Mouse (Mus musculus) intestine, postnatal 0 days (tissue): ENCODE data around the gene Paf1. TPM values are rescaled to one million over a fixed set of nuclear protein-coding genes. Genes with fewer than 3 reads are reported as not detected.

Source experiments
- ATAC-seq: fragments of 200-750 bp; cut with Nextera tagmentation; 2 replicates; pipeline ENCODE4 v1.8.0; 2017; ENCODE audit warnings: mild to moderate bottlenecking, moderate TSS enrichment, moderate library complexity
- H3K27ac ChIP-seq: fragments of 300-500 bp; sonication (generic); 2 replicates; pipeline ENCODE4 v1.5.1; 2014; ENCODE audit warnings: mild to moderate bottlenecking, low read depth, low read length, moderate library complexity
- H3K27me3 ChIP-seq: fragments of 300-500 bp; sonication (generic); replicated peaks from 2 replicates; pipeline ENCODE4 v1.6.1; 2014; ENCODE audit warnings: low read length, mixed read lengths; ENCODE audit not compliant: control insufficient read depth, insufficient read depth
- H3K36me3 ChIP-seq: fragments of 300-500 bp; sonication (generic); 2 replicates; pipeline ENCODE4 v1.6.1; 2014; ENCODE audit warnings: mild to moderate bottlenecking, moderate library complexity; ENCODE audit not compliant: control insufficient read depth, insufficient read depth
- H3K4me1 ChIP-seq: fragments of 300-500 bp; sonication (generic); replicated peaks from 2 replicates; pipeline ENCODE4 v1.6.1; 2014; ENCODE audit warnings: antibody characterized with exemption, low read length, mixed read lengths; ENCODE audit not compliant: control insufficient read depth, insufficient read depth
- H3K4me2 ChIP-seq: fragments of 300-500 bp; sonication (generic); replicated peaks from 2 replicates; pipeline ENCODE4 v1.6.1; 2014; ENCODE audit warnings: low read depth, mild to moderate bottlenecking, moderate library complexity
- H3K4me3 ChIP-seq: fragments of 300-500 bp; sonication (generic); 2 replicates; pipeline ENCODE4 v1.5.1; 2014; ENCODE audit warnings: low read depth, low read length
- H3K9ac ChIP-seq: fragments of 300-500 bp; sonication (generic); 2 replicates; pipeline ENCODE4 v1.6.1; 2014; ENCODE audit warnings: mild to moderate bottlenecking, low read depth, low read length
- H3K9me3 ChIP-seq: fragments of 300-500 bp; sonication (generic); 2 replicates; pipeline ENCODE4 v1.6.1; 2016; ENCODE audit warnings: mixed run types; ENCODE audit not compliant: control insufficient read depth
- CTCF ChIP-seq: sonication (generic); IDR thresholded peaks from 2 replicates; pipeline ENCODE4 v1.5.1; 2016; ENCODE audit warnings: low read depth, mild to moderate bottlenecking, control low read depth, antibody characterized with exemption, moderate library complexity
- WGBS: fragments of 180-500 bp; shearing (Covaris S2); extraction: QIAGEN DNeasy Blood & Tissue Kit; methylation state at CpG from one replicate; pipeline ENCODE4 v1.1.7; 2014; 5-methylcytosine and 5-hydroxymethylcytosine counted together
- polyA plus RNA-seq: library from polyadenylated mRNA; unstranded; fragments of >200 nt; fragmentation: Nextera tagmentation; extraction: Ambion mirVana; gene quantifications from 2 replicates; pipeline ENCODE4 v1.2.1, GENCODE M21; 2015

Paf1 gene
- polyA plus RNA-seq, 1 experiment from 2014 or later, result 54.6 TPM

GRCm38 (mm10) chr7:28440739-28441138 lies 48.0 kb downstream of the Paf1 start:
- Histone ChIP-seq H3K36me3 (no peaks in the 10 kb centered on the region), H3K4me2 (no peak overlapping the region), H3K4me3 (no peak overlapping the region), H3K9me3 (no peaks in the 10 kb centered on the region), H3K4me1 (no peaks in the 10 kb centered on the region), H3K27me3 (no peaks in the 10 kb centered on the region), H3K9ac (no peak overlapping the region), H3K27ac (no peak overlapping the region)
- ATAC-seq, result no peak
- peak; percentile 21; the same call in 1 of the 2 replicates for TF ChIP-seq CTCF
- WGBS, result 52% methylated on average over 2 of the region's 2 CpGs

- Histone ChIP-seq H3K36me3 (no peaks in the 10 kb centered on the region), H3K27me3 (no peaks in the 10 kb centered on the region), H3K9me3 (no peaks in the 10 kb centered on the region), H3K9ac (no peak overlapping the region), H3K4me2 (no peak overlapping the region), H3K4me1 (no peaks in the 10 kb centered on the region), H3K4me3 (no peak overlapping the region), H3K27ac (no peak overlapping the region)
- TF ChIP-seq CTCF, result no peak
- WGBS, result 84% methylated on average over 12 of the region's 14 CpGs
- ATAC-seq, result no peak
Measured at GRCm38 (mm10) chr7:28441776-28442485, 49.2 kb downstream of the Paf1 start.

- Histone ChIP-seq H3K27me3 (no peaks in the 10 kb centered on the region), H3K27ac (no peak overlapping the region), H3K9ac (no peak overlapping the region), H3K4me2 (no peak overlapping the region), H3K4me1 (no peaks in the 10 kb centered on the region), H3K4me3 (no peak overlapping the region), H3K9me3 (no peaks in the 10 kb centered on the region), H3K36me3 (no peaks in the 10 kb centered on the region)
- WGBS, result 14% methylated on average over 4 of the region's 4 CpGs
- TF ChIP-seq CTCF, result no peak
- ATAC-seq, result peak; percentile 35; the same call in 1 of the 2 replicates
Measured at GRCm38 (mm10) chr7:28442688-28443087, 49.9 kb downstream of the Paf1 start.

- Histone ChIP-seq H3K4me3 (no peak overlapping the region), H3K27me3 (no peaks in the 10 kb centered on the region), H3K9ac (no peak overlapping the region), H3K4me1 (no peaks in the 10 kb centered on the region), H3K36me3 (no peaks in the 10 kb centered on the region), H3K9me3 (no peaks in the 10 kb centered on the region), H3K27ac (no peak overlapping the region), H3K4me2 (no peak overlapping the region)
- no peak for ATAC-seq
- WGBS, result 79% methylated on average over 13 of the region's 13 CpGs
- TF ChIP-seq CTCF, result no peak
Measured at GRCm38 (mm10) chr7:28444344-28444974, 51.7 kb downstream of the Paf1 start.

- no peak for ATAC-seq
- peak; percentile 85 for TF ChIP-seq CTCF
- WGBS, result 9% methylated on average over 12 of the region's 12 CpGs
Measured at GRCm38 (mm10) chr7:28446446-28446845, 53.7 kb downstream of the Paf1 start.

GRCm38 (mm10) chr7:28447101-28447830 lies 54.5 kb downstream of the Paf1 start:
- no peak for ATAC-seq
- no peaks in the 10 kb centered on the region for H3K4me1 ChIP-seq
- no peak overlapping the region for H3K27ac ChIP-seq
- no peaks in the 10 kb centered on the region for H3K36me3 ChIP-seq
- H3K9me3 ChIP-seq, result no peaks in the 10 kb centered on the region
- no peak overlapping the region for H3K4me3 ChIP-seq
- WGBS, result 35% methylated on average over 12 of the region's 12 CpGs
- TF ChIP-seq CTCF, result no peak
- H3K27me3 ChIP-seq, result no peaks in the 10 kb centered on the region
- no peak overlapping the region for H3K4me2 ChIP-seq
- H3K9ac ChIP-seq, result no peak overlapping the region

More at GRCm38 (mm10) chr7:28446446-28446845, 53.7 kb downstream of the Paf1 start:
- no peak overlapping the region for H3K4me2 ChIP-seq
- H3K4me3 ChIP-seq, result no peak overlapping the region
- no peak overlapping the region for H3K9ac ChIP-seq
- no peaks in the 10 kb centered on the region for H3K27me3 ChIP-seq
- no peaks in the 10 kb centered on the region for H3K9me3 ChIP-seq
- H3K36me3 ChIP-seq, result no peaks in the 10 kb centered on the region
- H3K27ac ChIP-seq, result no peak overlapping the region
- H3K4me1 ChIP-seq, result no peaks in the 10 kb centered on the region
